Mouse (Mus musculus) liver, embryonic 14.5 days (tissue): ENCODE data around the gene Rfx1.

Experiments used
- CTCF ChIP-seq: IDR thresholded peaks from 2 replicates; pipeline ENCODE4 v1.5.1; 2016; ENCODE audit warnings: antibody characterized with exemption, low read depth, control low read depth
- EP300 ChIP-seq: IDR thresholded peaks from 2 replicates; pipeline ENCODE4 v1.6.1; 2016; ENCODE audit warnings: antibody characterized with exemption, low read depth

GRCm38 (mm10) chr8:84021096-84021495 lies 45.5 kb upstream of the Rfx1 start, which contains the start of gene Palm3:
- TF ChIP-seq CTCF = no peak
- no peak for TF ChIP-seq EP300
